Mouse (Mus musculus): Measurements from ENCODE around the gene Actr8. TPM values are rescaled to one million over a fixed set of nuclear protein-coding genes. Genes with fewer than 3 reads are reported as not detected.

Gene Actr8
- 10 to 100 TPM; 71.7 to 74.3 TPM for total RNA-seq (2021)
- long read RNA-seq, experiment 1, transcript Actr8-201 (13 exons, 2,119 nt): major isoform, 38 of 54 reads
- long read RNA-seq, experiment 1, partial matches to known transcripts: 3 of 54 reads
- long read RNA-seq, experiment 1, other reads (novel, unspliced or antisense): 12 of 54 reads
- long read RNA-seq, experiment 2, transcript Actr8-201 (13 exons, 2,119 nt): major isoform, 45 of 61 reads
- long read RNA-seq, experiment 2, partial matches to known transcripts: 6 of 61 reads
- long read RNA-seq, experiment 2, other reads (novel, unspliced or antisense): 8 of 61 reads

GRCm38 (mm10) chr14:29978254-29979204 is at the start of gene Actr8:
Actr8 (plus strand) TSS chr14:29978337.
- peak; percentile 92 to 94 for DNase-seq (ENCODE audit: low spot score in 2 of 2)

DNA sequence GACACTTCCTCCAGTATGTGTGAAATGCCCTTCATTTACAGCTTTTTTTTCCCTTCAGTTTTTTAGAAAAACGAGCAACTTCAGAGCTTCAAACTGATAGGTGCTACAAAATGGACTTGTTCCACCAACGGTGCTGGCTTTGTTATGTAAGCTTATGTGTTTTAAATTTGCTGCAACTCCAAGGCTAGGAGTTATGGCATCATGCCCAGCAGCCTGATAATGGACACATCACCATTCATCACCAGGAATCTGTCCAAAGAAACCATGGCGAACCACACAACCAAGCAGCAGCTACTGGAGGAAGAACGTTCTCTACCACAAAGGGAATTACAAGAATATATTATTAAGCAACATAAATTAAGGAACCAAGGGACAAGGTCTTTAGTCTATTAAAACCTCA is 49.2 kb upstream of the Actr8 start:
- DNase-seq (ENCODE audit: low spot score in 2 of 2): no peak

GRCm38 (mm10) chr14:29935516-29935915 is 42.6 kb upstream of the Actr8 start:
- DNase-seq (ENCODE audit: low spot score in 2 of 2): no peak

DNA sequence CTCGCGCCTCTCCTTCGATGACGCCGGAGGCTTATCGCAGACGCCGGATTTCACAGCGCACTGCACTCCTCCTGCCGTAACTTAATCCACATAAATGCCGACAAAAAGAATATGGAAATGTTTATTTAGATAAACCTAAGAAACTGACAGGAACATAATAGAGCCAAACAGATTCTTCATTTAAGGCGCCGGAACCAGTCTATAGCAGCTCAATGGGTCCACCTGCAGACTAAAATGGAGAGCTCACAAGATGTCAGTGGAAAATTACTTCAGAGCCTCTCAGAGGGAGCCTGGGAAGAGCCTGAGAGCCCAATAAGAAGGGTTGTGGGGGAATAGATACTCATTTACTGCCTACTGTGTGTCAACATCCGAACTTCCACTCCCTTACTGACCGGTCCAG is 40.7 kb upstream of the Actr8 start:
- DNase-seq (ENCODE audit: low spot score in 2 of 2): peak in 1 of 2 experiments; percentile 47

DNA sequence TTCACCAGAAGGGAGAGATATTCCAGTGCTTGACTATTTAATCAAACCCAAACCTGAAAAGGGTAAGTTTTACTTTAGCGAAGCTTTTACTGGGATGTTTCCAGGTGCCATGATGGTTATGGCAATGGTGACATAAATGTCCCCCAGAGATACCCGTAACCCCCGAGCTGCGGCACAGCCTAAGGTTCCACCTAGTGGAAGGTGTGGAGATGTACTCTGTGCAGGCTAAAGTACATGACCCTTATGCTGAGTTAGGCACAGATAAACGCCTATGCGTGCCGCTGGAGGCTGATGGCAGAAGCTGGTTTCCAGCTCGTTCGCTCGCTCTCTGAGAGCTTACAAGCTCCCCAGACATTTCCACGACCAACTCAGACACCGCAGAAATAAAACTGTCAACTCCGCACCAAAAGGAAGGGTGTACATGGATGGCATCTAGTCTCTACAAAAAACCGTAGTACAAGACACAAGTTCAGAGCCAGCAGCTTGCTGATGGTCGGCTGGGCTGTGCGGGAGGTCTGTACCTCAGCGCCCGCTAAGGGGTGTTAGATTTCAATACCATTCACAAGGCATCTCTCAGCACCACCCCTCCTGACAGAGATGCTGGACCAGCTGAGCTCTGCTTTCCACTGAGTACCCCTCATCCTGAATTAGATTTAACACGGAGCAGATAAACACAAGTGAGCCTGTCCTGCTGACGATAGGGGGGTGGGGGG is 38.4 kb upstream of the Actr8 start:
- no peak for DNase-seq (ENCODE audit: low spot score in 2 of 2)

- DNase-seq (ENCODE audit: low spot score in 2 of 2): no peak
Observed at GRCm38 (mm10) chr14:29940313-29940812, 37.8 kb upstream of the Actr8 start.

- peak; percentile 58 to 80 for DNase-seq (ENCODE audit: low spot score in 2 of 2)
Observed at GRCm38 (mm10) chr14:29940877-29941276, 37.3 kb upstream of the Actr8 start.

DNA sequence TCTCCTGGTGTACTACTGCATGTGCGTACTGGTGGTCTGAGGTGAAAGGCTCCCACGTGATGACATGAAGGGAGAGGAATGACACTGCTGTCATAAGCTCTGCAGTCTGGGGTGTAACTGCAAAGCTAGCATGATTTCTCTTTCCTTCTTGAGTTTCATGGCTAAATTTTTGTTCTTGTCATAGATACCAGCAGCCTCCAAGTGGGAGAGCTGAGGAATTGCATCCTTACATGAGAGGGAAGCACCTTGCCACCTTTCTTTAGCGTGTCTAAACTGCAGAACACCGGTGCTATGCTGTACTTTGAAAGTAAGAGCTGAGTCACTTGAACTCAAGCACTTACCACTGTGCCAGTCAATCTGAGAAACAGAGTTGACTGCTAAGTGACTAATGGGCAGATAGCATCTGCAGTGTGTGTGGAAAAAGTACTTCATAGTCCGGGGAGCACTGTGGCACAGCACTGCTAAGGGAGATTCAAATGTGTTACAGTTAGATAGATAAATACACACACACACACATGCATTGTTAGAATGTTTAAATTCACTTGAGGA is 31.3 kb upstream of the Actr8 start:
- no peak for DNase-seq (ENCODE audit: low spot score in 2 of 2)

DNA sequence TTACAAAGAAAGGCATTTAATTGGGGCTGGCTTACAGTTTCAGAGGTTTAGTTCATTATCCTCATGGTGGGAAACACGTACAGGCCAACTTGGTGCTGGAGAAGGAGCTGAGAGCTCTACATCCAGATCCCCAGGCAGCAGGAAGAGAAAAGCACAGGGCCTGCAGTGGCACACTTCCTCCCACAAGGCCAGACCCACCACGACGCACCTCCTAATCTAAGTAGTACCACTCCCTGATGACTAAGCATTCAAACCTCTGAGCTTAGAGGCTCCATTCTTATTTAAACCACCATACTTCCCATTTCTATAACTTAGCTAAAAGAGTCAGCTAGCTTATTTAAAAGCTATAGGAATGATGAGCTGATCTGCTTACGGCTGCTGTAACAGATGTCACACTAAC is 27.3 kb upstream of the Actr8 start:
- no peak for DNase-seq (ENCODE audit: low spot score in 2 of 2)

DNA sequence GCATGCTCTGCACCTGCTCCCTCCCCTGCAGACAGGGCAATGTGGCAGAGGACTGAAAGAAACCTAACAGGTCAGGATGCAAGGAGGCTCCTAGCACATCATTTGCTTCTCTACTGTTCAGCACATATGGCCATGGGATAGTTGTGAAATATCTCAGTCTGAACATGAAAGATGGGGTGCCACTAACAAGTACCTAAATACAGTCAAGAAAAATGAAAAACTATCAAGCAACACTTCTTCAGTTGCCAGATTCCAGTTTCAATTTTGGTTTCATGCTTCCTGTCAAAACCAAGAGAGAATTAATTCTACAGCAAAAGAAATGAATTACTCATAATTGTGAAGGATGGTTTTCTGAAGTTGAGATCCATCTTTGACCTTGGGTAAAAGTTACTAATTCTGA is 20.7 kb upstream of the Actr8 start:
- no peak for DNase-seq (ENCODE audit: low spot score in 2 of 2)

- DNase-seq (ENCODE audit: low spot score in 2 of 2): no peak
Observed at GRCm38 (mm10) chr14:29967611-29968010, 10.5 kb upstream of the Actr8 start.

DNA sequence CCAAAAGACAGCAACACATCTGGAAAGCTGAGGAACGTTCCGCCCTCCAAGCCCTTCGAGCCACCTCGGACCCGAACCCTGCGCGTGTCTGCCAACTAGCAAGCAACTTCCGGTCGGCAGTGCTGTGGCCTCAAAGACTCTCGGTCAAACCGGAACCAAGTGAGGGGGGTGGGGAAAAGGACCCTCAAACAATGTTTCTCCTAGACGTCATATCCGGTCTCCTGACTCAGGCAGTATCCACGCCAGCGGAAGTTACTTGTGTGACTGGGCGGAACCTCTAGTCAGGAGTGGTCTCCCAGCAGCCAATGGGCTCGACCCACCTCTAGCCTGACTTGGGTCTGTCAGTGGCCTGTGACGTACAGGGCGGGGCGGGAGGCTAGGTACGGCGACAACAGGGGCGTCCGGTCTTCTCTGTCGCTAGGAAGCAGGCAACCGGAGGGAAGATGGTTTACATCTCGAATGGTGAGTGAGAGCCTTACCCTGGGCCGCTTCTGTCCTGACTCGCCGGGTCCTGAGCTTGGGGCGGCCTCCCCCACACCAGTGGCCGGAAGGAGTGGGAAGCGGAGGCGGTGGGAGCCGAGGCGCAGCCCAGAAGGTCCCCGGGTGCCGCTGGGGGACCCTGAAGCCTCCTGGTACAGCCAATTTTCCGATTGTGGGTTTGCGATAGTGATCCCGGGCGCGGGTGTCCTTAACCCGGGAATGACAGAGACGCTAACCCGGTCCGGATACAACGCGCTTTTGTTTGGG is 9.9 kb upstream of the Actr8 start, which contains the start of gene Selenok:
TSS of gene Selenok (plus strand) at position 234 of the 747 bp plus-strand sequence.
- DNase-seq (ENCODE audit: low spot score in 2 of 2): peak; percentile 92 to 99

GRCm38 (mm10) chr14:29971446-29971845 is 6.7 kb upstream of the Actr8 start:
- DNase-seq (ENCODE audit: low spot score in 2 of 2): no peak

DNA sequence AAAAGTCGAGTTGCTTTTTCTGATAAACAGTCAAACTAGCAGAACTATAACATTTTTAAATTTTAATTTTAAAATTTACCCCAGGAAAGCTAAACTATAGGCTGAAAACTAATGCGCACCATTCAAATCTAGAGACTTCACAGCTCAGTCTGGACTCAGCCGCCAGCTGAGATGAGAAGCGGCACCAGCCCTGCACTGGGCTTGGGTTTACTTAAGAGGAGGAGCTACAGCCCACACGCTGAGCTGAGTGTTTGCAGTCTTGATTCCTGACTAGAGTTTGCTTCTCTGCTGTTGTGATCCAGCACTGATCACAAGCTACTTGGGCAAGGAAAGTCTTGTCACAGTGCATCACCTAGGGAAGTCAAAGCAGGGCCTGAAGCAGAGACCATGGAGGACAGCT is 6.1 kb upstream of the Actr8 start:
- DNase-seq (ENCODE audit: low spot score in 2 of 2): no peak

- DNase-seq (ENCODE audit: low spot score in 2 of 2): no peak
Observed at GRCm38 (mm10) chr14:29976927-29977326, 1.2 kb upstream of the Actr8 start.

DNA sequence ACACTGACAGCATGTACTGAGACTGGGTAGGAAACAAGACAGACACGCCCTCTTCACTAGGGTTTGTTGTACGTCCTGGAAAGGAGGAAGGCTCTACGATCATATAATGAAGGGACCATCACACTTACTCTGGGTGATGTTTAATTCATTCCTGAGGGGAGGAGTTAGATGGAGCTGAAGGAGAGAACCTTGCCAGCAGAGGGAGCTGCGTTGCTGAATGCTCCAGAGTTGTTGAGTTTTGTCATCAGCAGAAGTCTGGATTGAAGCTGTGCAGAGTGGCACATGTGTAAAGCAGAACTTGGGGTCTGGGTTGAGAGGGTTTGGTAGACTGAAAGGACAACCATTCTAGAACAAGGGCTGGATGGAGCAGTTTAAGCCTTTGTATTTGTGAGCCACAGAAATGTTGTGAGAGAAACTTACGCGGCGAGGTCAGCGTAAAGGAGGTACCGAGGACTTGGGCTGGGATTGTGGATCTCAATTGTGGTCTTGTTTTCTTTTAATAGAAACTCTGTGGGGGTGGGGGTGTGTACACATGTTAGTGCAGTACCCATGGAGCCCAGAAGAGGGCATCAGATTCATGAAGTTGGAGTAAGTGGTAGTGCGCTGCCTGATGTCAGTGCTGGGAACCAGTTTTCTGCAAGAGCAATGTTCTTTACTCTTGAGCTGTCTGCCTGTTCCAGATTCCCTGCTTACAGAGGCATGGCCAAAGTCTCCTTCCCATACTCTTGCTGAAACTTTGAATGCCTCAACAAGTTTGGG is 2.5 kb downstream of the Actr8 start:
- no peak for DNase-seq (ENCODE audit: low spot score in 2 of 2)

- DNase-seq (ENCODE audit: low spot score in 2 of 2): no peak
Observed at GRCm38 (mm10) chr14:29986096-29986495, 8.0 kb downstream of the Actr8 start.

DNA sequence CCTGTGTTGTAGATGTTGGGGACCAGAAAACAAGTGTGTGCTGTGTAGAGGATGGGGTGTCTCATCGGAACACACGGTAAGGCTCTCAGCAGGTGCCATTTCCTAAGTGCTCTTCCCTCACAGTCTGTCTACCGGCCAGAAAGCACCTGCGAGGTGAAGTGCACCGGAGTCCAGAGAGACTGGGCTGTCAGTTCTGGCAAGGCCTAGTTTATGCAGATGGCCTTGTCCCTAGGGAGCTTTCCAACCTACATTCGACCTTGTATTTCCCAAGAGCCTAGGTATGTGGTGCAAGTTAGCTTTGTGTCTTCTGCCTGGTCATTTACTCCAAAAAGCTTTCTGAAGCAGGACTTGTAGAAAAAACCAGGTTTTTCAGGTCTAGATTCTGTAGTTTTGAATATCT is 9.1 kb downstream of the Actr8 start:
- no peak for DNase-seq (ENCODE audit: low spot score in 2 of 2)

DNA sequence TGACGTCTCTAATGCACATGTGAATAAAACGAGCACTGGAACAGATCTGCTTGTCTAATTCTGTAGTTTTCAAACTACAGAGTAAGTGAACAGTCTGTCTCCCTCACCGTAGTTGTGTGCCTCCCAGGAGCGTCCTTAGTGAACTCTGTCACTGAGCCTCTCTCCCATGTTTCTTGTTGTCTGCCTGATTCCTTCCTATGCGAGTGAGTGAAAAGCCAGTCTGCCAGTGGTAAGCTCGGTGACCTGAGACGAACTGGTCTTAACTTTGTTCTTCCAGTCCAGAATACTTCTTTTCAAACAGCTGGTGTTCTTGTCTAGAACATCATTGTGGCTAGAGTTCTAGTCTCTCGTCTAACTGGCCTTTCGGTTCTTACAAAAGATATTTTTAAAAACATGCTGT is 9.6 kb downstream of the Actr8 start:
- DNase-seq (ENCODE audit: low spot score in 2 of 2): no peak

- no peak for DNase-seq (ENCODE audit: low spot score in 2 of 2)
Observed at GRCm38 (mm10) chr14:29988337-29988736, 10.2 kb downstream of the Actr8 start.
